Mouse (Mus musculus) hindbrain, embryonic 16.5 days (tissue): ENCODE measurements around the gene Erg. TPM values are rescaled to one million over a fixed set of nuclear protein-coding genes. Genes with fewer than 3 reads are reported as not detected.

Source experiments
- ATAC-seq: fragments of 200-750 bp; cut with Nextera tagmentation; 2 replicates; pipeline ENCODE4 v1.8.0; 2017; ENCODE audit warnings: moderate TSS enrichment, moderate library complexity
- H3K27ac ChIP-seq: fragments of 300-500 bp; sonication (generic); 2 replicates; pipeline ENCODE4 v1.5.1; 2014; ENCODE audit warnings: low read depth, mild to moderate bottlenecking, control low read depth, low read length, moderate library complexity
- H3K27me3 ChIP-seq: fragments of 300-500 bp; sonication (generic); replicated peaks from 2 replicates; pipeline ENCODE4 v1.6.1; 2014; ENCODE audit warnings: low read length; ENCODE audit not compliant: control insufficient read depth, insufficient read depth
- H3K36me3 ChIP-seq: fragments of 300-500 bp; sonication (generic); 2 replicates; pipeline ENCODE4 v1.6.1; 2014; ENCODE audit warnings: mild to moderate bottlenecking, low read length, moderate library complexity, mixed read lengths; ENCODE audit not compliant: control insufficient read depth, insufficient read depth
- H3K4me1 ChIP-seq: fragments of 300-500 bp; sonication (generic); 2 replicates; pipeline ENCODE4 v1.6.1; 2014; ENCODE audit warnings: low read depth, low read length; ENCODE audit not compliant: control insufficient read depth, insufficient read depth
- H3K4me2 ChIP-seq: fragments of 300-500 bp; sonication (generic); 2 replicates; pipeline ENCODE4 v1.6.1; 2014; ENCODE audit warnings: mild to moderate bottlenecking, low read length, control low read depth, moderate library complexity
- H3K4me3 ChIP-seq: fragments of 300-500 bp; sonication (generic); 2 replicates; pipeline ENCODE4 v1.5.1; 2014; ENCODE audit warnings: mild to moderate bottlenecking, low read length, control low read depth, moderate library complexity
- H3K9ac ChIP-seq: fragments of 300-500 bp; sonication (generic); 2 replicates; pipeline ENCODE4 v1.6.1; 2014; ENCODE audit warnings: low read depth, mild to moderate bottlenecking, control low read depth, low read length, moderate library complexity
- H3K9me3 ChIP-seq: fragments of 300-500 bp; sonication (generic); 2 replicates; pipeline ENCODE4 v1.6.1; 2014; ENCODE audit warnings: mild to moderate bottlenecking, low read length, moderate library complexity; ENCODE audit not compliant: control insufficient read depth
- WGBS: fragments of 180-500 bp; shearing (Covaris S2); extraction: QIAGEN DNeasy Blood & Tissue Kit; methylation state at CpG from one replicate; pipeline ENCODE4 v1.1.7; 2014; 5-methylcytosine and 5-hydroxymethylcytosine counted together
- polyA plus RNA-seq: library from polyadenylated mRNA; unstranded; fragments of >200 nt; fragmentation: Nextera tagmentation; extraction: Ambion mirVana; gene quantifications from 2 replicates; pipeline ENCODE4 v1.2.1, GENCODE M21; 2015

Erg gene
- polyA plus RNA-seq, 1 experiment from 2014 or later, result 1.8 TPM

GRCm38 (mm10) chr16:95596884-95597577 is 10.6 kb upstream of the Erg start:
- Histone ChIP-seq H3K36me3 (no peaks in the 10 kb centered on the region), H3K27ac (no peak overlapping the region; the same call in 1 of the 2 replicates), H3K4me2 (no peak overlapping the region), H3K4me1 (peaks cover 7% of the 10 kb centered on the region; the same call in 1 of the 2 replicates), H3K4me3 (no peak overlapping the region), H3K9ac (no peak overlapping the region), H3K9me3 (no peaks in the 10 kb centered on the region), H3K27me3 (no peaks in the 10 kb centered on the region)
- WGBS, result 79% methylated on average over 11 of the region's 11 CpGs
- 0 out of 2 replicates have a peak, but pooled peaks have one; percentile 24 for ATAC-seq

GRCm38 (mm10) chr16:95588849-95589248 is 2.5 kb upstream of the Erg start:
- Histone ChIP-seq H3K36me3 (no peaks in the 10 kb centered on the region), H3K9ac (no peak overlapping the region), H3K27me3 (peaks cover 13% of the 10 kb centered on the region), H3K4me1 (peaks cover 16% of the 10 kb centered on the region), H3K27ac (no peak overlapping the region), H3K9me3 (no peaks in the 10 kb centered on the region), H3K4me2 (no peak overlapping the region), H3K4me3 (no peak overlapping the region)
- no peak for ATAC-seq
- 68% methylated on average over 5 of the region's 5 CpGs for WGBS

GRCm38 (mm10) chr16:95586726-95587125 is 333 bp upstream of the Erg start:
- H3K9ac ChIP-seq, result no peak overlapping the region
- H3K4me2 ChIP-seq, result peak overlapping the region; percentile 89
- peak overlapping the region; percentile 4; the same call in 1 of the 2 replicates for H3K4me3 ChIP-seq
- ATAC-seq, result no peak
- H3K9me3 ChIP-seq, result no peaks in the 10 kb centered on the region
- 39% methylated on average over 7 of the region's 7 CpGs for WGBS
- no peak overlapping the region for H3K27ac ChIP-seq
- peaks cover 15% of the 10 kb centered on the region for H3K27me3 ChIP-seq
- peaks cover 16% of the 10 kb centered on the region for H3K4me1 ChIP-seq
- H3K36me3 ChIP-seq, result no peaks in the 10 kb centered on the region

- Histone ChIP-seq H3K9ac (peak overlapping the region; percentile 54), H3K27ac (no peak overlapping the region), H3K4me2 (peak overlapping the region; percentile 89), H3K4me1 (peaks cover 16% of the 10 kb centered on the region), H3K36me3 (no peaks in the 10 kb centered on the region), H3K9me3 (no peaks in the 10 kb centered on the region), H3K4me3 (peak overlapping the region; percentile 50), H3K27me3 (peaks cover 15% of the 10 kb centered on the region)
- peak; percentile 73 for ATAC-seq
- WGBS, result under 1% methylated on average over 35 of the region's 36 CpGs
Measured at GRCm38 (mm10) chr16:95585541-95586310, 667 bp downstream of the Erg start.

- WGBS, result 16% methylated on average over 37 of the region's 37 CpGs
Measured at GRCm38 (mm10) chr16:95584751-95585528, 1.5 kb downstream of the Erg start.

GRCm38 (mm10) chr16:95579289-95579688 is 7.1 kb downstream of the Erg start:
- Histone ChIP-seq H3K4me2 (no peak overlapping the region), H3K4me1 (no peaks in the 10 kb centered on the region), H3K9me3 (no peaks in the 10 kb centered on the region), H3K9ac (no peak overlapping the region), H3K27me3 (peaks cover 3% of the 10 kb centered on the region; the same call in 1 of the 2 replicates), H3K27ac (no peak overlapping the region), H3K36me3 (no peaks in the 10 kb centered on the region), H3K4me3 (no peak overlapping the region)
- ATAC-seq, result no peak
- 92% methylated on average over 4 of the region's 4 CpGs for WGBS

More at GRCm38 (mm10) chr16:95584751-95585528, 1.5 kb downstream of the Erg start:
- peak overlapping the region; percentile 89 for H3K4me2 ChIP-seq
- no peaks in the 10 kb centered on the region for H3K36me3 ChIP-seq
- H3K27ac ChIP-seq, result no peak overlapping the region
- H3K4me1 ChIP-seq, result peaks cover 16% of the 10 kb centered on the region
- H3K4me3 ChIP-seq, result peak overlapping the region; percentile 50
- ATAC-seq, result peak; percentile 27; the same call in 1 of the 2 replicates
- H3K9ac ChIP-seq, result peak overlapping the region; percentile 54
- H3K27me3 ChIP-seq, result peaks cover 15% of the 10 kb centered on the region
- no peaks in the 10 kb centered on the region for H3K9me3 ChIP-seq

GRCm38 (mm10) chr16:95573163-95573562 is 13.2 kb downstream of the Erg start:
- H3K4me1 ChIP-seq, result no peaks in the 10 kb centered on the region
- no peak overlapping the region for H3K4me3 ChIP-seq
- H3K9ac ChIP-seq, result no peak overlapping the region
- no peaks in the 10 kb centered on the region for H3K36me3 ChIP-seq
- no peak overlapping the region for H3K4me2 ChIP-seq
- no peak for ATAC-seq
- H3K9me3 ChIP-seq, result no peaks in the 10 kb centered on the region
- 80% methylated on average over 13 of the region's 13 CpGs for WGBS
- no peak overlapping the region for H3K27ac ChIP-seq
- no peaks in the 10 kb centered on the region for H3K27me3 ChIP-seq

GRCm38 (mm10) chr16:95570616-95571015 is 15.8 kb downstream of the Erg start:
- H3K36me3 ChIP-seq, result no peaks in the 10 kb centered on the region
- 15% methylated on average over 1 of the region's 1 CpGs for WGBS
- no peaks in the 10 kb centered on the region for H3K4me1 ChIP-seq
- no peak for ATAC-seq
- no peaks in the 10 kb centered on the region for H3K9me3 ChIP-seq
- H3K9ac ChIP-seq, result no peak overlapping the region
- H3K4me3 ChIP-seq, result no peak overlapping the region
- no peak overlapping the region for H3K27ac ChIP-seq
- no peak overlapping the region for H3K4me2 ChIP-seq
- H3K27me3 ChIP-seq, result no peaks in the 10 kb centered on the region
